Mouse (Mus musculus) liver, postnatal 0 days (tissue): ENCODE data around the gene Spc24.

Experiments
- CTCF ChIP-seq: sonication (generic); IDR thresholded peaks from 2 replicates; pipeline ENCODE4 v1.5.1; 2016; ENCODE audit warnings: antibody characterized with exemption, low read depth
- EP300 ChIP-seq: IDR thresholded peaks from 2 replicates; pipeline ENCODE4 v1.6.1; 2016; ENCODE audit warnings: antibody characterized with exemption, low read depth, mild to moderate bottlenecking

DNA sequence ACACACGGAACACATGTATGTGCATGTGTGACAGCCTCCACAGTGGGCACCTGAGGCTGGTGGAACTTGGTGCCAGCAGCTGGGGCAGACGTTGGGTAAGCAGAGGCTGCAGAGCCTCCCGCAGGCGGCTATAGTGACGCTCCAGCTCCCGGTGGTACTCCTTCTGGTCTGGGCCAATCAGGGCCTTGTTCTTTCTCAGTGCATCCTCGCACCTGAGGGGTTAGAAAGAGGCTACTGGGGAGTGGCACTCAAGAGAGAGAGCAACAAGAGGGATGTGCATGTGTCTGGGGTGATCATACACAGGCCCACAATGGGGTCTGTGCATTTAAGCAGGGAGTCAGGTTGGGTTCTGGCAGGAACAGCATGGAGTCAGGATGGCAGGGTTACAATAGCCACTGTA lies 41.0 kb upstream of the Spc24 start:
- TF ChIP-seq CTCF: no peak
- no peak for TF ChIP-seq EP300
